Mouse (Mus musculus): ENCODE results near the gene Srl. TPM values are rescaled to one million over a fixed set of nuclear protein-coding genes. Genes with fewer than 3 reads are reported as not detected.
"Not testable (repeated sequence)": the region's sequence is repeated elsewhere in the genome, so short reads cannot be mapped to it uniquely, and the experiment has no call there.

Gene Srl
- total RNA-seq, 2 experiments from 2014 or later, result 1,275 to 1,445 TPM

GRCm38 (mm10) chr16:4517906-4518305, 23.7 kb downstream of the Srl start:
- DNase-seq, result no peak

- no peak for DNase-seq
Measured at GRCm38 (mm10) chr16:4514383-4514782, 27.2 kb downstream of the Srl start.

DNA sequence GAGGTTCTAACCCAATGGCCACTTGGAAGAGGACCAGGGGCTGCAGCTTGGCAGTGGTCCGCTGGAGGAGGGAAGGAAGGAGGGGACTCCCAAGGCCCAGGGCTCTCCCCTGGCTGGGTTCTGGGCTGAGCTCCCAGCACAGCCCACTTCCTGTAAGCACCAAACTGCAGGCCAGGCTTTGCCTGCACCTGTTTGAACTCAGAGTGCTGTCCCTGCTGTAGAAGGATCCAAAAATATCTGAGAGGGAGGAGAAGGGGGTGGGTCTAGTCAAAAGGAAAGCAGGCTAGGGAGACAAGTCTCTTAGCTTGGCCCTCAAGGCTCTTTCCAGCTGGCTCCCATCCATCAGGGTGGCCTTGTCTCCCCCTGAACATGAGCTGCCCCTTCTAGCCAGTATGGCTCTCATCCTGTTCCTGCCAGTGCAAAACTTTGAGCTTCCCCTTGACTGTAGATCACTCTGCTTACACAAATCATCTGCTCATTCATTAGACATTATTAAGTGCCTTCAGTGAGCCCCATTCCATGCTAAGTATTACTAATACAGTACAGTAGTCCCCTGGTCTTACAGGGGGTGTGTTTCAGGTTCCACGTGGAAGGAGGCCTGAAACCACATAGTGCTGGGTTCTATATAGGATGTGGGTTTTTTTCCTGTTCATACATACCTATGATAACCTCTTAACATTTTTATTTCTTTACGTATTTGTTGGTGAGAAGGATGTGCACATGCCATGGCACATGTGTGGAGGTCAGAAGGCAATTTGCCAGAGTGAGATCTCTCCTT, 28.8 kb downstream of the Srl start:
- DNase-seq, result peak; percentile 77

DNA sequence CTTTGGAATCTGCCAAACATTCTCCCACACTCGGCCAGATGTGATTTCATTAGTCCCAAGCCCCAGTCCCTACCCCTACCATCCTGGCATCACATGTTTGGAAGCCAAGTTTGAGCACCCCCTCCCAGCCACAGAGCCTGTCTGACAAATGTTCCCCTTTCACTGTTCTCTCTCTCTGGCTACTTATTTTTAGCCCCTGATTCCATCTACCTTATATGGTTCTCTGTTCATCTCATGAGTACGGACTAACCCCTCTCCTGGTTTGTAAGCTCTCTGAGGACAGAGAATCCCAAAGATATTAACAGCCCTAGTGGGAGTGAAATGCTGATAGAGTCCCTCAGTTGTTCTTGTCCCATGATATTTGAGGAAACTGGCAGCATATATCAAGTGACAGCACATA, 30.2 kb downstream of the Srl start:
- DNase-seq, result no peak

- no peak for DNase-seq
Measured at GRCm38 (mm10) chr16:4506181-4506580, 35.4 kb downstream of the Srl start.

GRCm38 (mm10) chr16:4503495-4503894, 38.1 kb downstream of the Srl start:
- DNase-seq, result no peak

DNA sequence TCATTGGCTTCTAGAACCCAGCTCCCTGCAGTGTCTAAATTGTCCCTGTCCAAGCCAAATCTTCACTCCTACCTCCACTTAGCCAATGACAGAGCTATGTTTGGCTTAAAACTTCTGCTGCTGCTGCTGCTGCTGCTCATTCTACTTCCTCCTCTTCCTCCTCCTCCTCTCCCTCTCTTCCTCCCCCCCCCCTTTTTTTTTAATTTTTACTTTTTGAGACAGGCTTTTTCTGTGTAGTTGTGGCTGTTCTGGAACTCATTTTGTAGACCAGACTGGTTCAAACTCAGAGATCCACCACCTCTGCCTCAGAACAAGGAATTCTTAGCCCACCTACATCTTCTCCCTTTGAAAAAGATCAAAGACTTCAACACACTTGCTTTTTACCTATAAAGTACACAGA, 39.0 kb downstream of the Srl start:
- no peak for DNase-seq

- DNase-seq, result no peak
Measured at GRCm38 (mm10) chr16:4501703-4502102, 39.9 kb downstream of the Srl start.

GRCm38 (mm10) chr16:4500598-4501385, 40.8 kb downstream of the Srl start:
- DNase-seq, result peak; percentile 52

DNA sequence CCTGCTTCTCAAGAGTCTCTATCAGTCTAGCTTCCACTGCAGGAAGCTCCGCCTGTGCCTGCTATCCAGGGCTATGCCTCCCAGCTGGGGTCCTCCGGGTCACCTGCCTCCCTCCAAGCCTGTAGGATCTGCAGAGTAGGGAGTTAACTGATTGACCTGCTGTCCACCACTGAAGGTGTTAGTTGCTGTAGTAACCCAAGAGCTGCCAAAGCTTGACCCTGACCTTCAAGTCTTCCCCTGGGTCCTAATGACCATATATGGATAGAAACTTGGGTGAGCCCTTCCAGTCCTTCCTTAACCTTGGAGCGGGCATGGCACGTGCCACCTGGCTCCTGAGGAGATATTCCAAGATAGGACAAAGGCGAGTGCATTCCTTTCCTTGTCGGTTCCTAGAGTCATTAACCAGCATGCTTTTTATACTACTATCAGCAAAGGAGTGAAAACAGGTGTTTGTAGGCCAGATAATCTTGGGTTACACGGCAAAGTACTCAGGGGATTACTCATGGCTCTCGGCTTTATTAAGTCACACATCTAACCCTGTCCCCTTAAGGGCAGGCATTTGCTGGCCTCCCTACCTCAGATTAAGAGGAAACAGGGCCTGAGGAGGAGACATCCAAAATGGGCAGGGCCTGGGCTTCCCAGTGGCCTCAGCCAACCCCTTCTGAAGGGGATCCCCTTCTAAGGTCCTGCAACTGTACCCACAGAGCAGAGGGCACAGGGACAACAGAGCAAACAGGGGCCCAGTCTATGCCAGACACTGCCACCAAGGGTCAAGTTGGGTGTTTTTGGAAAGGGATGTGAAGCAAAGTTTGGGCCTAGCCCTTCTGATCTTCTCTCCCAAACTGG, 43.6 kb downstream of the Srl start:
- DNase-seq, result no peak

DNA sequence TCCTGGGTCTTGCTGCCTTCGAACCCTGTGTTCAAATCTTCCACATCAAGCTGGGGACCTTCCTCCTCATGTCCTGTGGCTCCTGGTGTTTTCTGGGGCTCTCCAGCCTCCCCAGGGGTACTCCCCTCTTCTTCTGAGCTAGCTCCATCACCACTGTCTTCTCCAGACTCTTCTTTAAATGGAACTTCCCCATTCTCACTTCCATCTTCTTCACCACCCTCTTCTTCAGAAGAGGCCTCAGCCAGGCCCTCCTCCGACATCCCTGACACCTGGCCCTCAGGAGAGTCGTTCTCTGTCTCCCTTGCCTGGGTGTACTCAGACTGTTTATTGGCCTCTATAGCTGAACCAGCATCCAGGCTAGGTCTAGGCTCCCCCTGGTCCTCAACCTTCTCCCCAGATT, 45.1 kb downstream of the Srl start:
- no peak for DNase-seq

DNA sequence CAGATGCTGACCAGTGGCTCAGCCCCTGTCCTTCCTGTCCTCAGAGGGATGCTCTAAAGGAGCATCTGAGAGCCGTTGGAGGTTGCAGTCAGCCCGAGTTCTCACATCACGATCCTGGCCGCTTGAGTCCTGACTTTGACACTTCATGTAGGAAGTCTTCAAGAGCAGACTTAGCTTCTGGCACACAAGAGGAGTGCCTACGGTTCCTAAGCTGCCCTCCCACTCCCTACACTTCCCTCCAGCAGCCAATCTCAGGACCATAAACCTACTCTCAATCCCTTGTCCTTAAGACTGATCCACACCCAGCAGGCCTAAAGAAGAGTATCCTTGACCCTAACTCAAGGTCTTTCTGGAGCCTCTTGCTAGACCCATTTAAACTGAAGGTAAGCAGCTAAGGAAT, 45.8 kb downstream of the Srl start:
- DNase-seq, result no peak

DNA sequence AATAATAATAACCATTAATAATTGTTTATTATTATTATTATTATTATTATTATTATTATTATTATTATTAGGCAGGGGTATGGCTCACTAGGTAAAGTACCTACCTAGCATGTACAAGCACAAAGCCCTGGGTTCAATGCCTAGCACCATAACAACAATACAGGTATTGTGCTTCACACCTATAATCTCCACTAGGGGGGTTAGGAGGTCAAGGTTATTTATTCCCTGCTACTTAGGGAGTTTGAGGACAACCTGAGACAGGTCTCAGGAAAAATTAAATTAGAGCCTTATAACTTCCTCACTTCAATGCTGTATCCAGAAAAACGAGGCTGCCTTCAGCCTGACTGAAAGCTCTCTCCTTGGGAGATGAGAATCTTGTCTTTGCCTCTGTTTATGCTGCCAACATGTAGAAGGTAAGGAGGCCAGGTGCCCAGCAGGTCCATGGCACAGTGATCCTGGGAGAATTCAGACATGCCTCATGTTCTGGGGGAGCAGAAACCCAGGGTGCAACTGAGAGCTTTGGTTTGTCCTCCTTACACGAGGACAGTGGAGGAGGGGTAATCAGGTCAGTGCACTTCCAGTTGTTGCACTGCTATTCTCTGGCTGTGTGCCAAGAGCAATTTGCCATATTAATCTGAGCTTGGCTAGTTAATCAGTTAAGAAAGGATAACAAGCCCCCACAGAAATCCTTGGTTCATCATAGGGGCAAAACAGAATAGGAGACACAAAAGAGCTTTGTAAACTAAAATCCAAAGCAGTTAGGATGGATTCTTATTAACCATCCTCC, 48.6 kb downstream of the Srl start:
- DNase-seq, result no peak

- DNase-seq, result peak; percentile 95
Measured at GRCm38 (mm10) chr16:4489114-4489624, 52.4 kb downstream of the Srl start.

DNA sequence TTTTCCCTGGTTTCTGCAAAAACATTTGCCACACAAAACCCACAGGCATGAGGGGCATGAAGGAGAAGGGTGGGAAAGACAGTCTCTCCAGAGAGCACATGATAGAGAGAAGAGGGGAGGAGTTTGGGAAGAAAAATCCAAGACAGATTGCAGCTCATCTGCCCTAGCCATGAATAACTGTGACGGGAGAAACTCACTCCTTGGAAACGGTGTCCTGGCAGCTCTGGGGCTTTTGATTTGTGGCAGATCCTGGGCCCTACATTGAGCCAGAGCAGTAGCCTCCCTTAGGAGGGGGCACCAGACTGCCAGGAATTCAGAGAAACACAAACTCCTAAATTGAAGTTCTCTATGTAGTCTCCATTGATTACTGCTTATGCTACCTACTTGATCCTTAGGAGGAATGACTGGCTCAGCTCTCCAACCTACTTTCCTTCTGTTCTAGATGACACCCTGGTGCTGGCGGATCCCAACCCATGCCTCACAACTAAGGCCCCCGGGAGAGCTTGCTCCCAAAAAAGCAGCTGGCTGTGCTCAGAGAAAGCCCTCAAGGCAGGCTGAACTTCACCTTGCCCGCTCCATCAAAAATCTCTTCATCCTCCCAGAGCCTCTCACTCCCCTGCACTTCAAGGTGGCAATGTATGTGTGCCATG, 60.9 kb downstream of the Srl start:
- DNase-seq, result no peak

GRCm38 (mm10) chr16:4477591-4478215, 63.9 kb downstream of the Srl start:
- no peak for DNase-seq

DNA sequence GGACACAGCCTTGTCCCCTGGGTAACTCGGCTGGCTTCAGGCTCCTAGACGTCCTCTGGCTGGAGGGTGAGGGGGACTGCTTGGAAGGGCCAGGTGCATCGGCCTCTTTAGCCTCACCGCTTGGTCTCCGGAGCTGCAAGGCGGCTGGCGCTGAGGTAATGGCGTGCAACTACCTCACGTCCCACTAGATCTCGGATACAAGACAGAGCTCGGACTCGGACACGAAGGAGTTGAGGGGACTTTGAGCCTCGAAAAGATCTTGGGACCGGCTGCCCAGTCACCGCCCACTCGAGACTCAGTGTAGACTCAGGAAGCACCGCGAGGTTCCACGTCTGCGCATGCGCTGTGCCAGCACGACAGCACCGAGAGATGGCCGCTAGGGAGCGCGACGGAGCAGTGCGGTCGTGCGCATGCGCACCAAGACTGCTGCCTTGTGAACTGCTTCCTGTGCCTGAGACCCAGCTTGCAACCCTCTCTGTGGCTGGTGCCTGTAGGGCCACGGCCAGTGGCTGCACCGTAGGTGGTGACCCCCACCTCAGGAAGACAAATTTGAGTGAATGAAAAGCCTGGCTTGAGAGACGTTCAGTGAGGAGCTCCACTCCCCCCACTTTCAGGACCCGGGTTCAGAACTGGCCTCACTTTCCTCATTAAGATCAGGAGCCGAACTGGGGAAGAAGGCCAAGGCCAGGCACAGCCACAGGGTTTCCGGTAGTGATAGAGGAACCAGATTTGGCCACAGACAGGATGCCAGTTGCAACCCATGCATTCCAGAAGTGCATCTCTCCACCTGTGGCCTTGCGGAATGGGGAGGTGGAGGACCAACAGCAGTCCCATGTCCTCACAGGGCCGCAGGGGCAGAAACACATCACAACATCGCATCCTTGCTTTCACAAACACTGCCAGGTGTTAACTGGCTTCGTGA, 66.5 kb downstream of the Srl start:
- peak; percentile 98 for DNase-seq

DNA sequence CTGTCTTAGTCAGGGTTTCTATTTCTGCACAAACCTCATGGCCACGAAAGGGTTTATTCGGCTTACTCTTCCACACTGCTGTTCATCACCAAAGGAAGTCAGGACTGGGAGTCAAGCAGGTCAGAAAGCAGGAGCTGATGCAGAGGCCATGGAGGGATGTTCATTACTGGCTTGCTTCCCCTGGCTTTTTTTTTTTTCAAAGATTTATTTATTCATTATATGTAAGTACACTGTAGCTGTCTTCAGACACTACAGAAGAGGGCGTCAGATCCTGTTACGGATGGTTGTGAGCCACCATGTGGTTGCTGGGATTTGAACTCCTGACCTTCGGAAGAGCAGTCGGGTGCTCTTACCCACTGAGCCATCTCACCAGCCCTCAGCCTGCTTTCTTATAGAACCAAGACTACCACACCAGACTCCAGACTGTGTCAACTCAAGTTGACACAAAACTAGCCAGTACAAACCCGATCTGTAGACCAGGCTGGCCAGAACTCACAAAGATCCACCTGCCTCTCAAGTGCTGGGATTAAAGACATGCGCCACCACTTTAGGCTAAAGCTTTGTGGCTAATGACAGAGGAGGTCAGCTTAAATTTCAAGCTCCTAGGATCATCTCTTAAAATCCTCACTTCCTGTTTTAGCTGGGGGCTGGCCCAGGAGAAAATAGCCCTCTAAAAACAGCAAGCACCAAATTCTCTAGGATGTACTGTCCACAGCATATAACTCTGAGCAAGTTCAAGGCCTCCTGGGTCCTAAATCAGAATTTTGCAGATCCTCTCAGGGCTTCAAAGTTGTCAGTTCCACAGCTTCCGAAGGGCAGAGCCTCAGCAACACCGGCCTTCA, 67.4 kb downstream of the Srl start:
- DNase-seq, result not testable (repeated sequence)

GRCm38 (mm10) chr16:4473231-4473630, 68.4 kb downstream of the Srl start:
- no peak for DNase-seq

All from gastrocnemius, postnatal 10 days (tissue).